Mouse (Mus musculus): Measurements from ENCODE around the gene Zfhx3.

Zfhx3 gene

DNA sequence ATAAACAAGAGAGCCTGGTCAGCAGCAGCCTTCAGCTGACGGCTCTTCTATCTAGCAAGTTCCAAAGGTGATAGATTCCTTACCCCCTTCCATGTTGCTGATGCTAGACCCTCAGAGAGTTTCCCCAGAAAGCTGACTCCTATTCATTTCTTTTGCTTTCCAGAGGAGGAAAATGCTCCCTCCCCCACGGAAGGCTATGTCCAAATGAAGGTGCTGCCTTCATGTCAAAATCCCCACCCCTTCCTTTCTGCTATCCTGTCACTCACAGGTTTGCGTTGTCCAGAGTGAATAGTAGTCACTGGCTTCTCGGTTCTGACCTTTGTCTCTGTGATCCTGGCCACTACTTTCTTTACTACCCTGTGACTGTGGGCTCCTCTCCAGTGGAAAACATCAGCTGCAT is 406.3 kb downstream of the Zfhx3 start:
- no peak for DNase-seq (ENCODE audit: extremely low spot score, low spot score)

DNA sequence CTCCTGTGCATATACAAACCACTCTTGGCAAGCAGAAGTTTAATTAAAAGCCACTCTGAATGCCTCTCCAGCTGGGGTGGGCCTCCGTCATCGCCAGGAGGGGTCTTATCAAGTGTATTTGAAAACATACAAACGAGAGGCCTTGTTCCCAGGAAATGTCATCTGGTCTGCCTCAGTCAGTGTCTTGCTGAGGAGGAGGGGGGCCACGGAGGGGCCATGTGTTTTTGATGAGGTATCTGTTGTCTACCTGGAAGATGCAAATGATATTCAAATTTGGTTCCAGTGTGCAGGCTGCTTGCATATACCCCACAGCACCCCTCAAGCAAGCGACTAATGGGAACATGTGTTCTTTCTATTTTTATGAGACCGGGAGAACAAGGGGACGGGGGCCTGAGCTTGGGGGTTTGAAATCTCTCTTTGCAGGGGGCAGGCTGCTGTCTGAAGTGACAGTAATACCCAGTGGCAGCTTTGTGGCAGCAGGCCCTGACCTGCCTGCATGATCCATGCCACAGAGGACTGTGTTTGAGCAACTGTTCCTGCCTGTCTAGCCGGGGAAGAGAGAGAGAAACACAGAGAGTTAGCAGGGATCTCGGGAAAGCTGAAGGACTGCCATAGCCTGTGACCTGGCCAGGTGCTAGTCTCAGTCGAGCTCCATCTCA is 412.8 kb downstream of the Zfhx3 start:
- DNase-seq (ENCODE audit: extremely low spot score, low spot score), result no peak

DNA sequence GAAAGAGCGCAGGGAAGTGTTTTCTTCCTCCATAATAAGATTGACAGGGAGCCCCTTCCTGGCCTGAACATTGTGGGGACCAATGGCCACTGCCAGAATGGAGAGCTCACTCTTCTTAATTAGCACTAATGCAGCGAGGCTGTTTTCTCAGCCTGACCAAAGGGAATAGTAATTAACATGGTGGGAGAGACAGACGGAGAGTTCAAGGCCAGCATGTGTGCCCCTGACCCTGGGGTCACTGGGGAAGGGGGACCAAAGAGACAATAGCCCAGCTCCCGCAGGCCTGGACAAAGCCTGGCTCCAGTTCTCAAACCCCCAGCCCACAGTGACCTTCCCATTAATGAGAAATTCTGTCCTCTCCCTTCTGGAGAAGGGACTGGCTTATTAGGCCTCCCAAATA is 419.0 kb downstream of the Zfhx3 start:
- peak; percentile 39 for DNase-seq (ENCODE audit: extremely low spot score, low spot score)

DNA sequence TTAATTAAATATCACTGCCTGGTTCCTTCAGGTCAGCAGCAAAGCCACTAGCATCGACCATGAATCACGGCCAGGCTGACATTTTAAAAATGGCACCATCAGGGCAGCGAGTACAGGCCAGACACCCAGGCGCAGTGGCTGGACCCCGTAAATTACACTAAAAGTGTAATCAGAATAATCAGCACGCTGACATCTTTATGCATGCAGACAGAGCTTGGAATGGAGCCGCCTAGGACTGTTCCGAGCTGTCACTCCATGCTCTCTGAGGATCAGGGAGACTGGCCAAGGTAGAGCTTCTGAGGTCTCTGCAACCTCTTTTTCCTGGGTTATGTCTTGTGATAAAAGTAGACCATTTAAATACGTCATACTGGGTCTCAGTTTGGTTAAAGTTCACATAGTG is 420.0 kb downstream of the Zfhx3 start:
- DNase-seq (ENCODE audit: extremely low spot score, low spot score), result peak; percentile 21

GRCm38 (mm10) chr8:108363435-108363834 is 421.0 kb downstream of the Zfhx3 start:
- DNase-seq (ENCODE audit: extremely low spot score, low spot score), result peak; percentile 54

GRCm38 (mm10) chr8:108363856-108364255 is 421.4 kb downstream of the Zfhx3 start:
- no peak for DNase-seq (ENCODE audit: extremely low spot score, low spot score)

DNA sequence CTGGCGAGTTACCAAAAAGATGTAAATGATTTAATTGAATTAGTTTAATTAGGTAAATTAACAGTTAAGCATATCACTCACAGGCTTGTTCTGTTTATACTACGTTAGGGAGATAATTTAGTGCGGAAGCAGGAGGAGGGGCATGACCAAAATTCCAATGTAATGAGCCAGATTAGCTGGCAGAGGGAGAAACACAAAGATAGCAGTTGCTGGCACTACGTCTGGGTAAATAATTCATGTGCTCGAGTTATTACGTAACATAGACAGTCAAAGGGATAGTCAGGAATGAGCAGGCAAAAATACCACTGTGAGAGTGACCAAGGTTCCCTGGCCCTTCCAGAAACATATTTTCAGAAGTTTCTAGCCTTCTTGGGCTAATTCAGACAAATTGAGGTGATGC is 426.6 kb downstream of the Zfhx3 start:
- DNase-seq (ENCODE audit: extremely low spot score, low spot score), result no peak

DNA sequence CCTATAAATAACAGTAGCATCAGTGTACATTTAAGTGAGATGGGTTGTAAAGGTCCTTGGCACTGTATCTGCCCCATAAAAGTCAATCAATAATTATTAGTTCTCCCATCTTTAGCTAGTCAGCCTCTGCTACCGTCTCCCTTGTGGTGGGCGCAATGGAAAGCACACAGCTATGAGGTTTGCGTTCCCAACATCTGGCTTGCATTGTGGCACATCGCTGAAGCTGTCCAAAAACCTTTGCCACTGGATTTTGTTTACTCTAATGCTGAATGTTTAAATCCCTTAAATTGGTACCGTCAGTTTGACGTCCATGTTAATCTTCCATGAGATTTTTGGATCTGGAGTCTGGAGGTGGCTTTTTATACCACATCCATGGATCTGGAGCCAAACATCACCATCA is 428.3 kb downstream of the Zfhx3 start:
- no peak for DNase-seq (ENCODE audit: extremely low spot score, low spot score)

DNA sequence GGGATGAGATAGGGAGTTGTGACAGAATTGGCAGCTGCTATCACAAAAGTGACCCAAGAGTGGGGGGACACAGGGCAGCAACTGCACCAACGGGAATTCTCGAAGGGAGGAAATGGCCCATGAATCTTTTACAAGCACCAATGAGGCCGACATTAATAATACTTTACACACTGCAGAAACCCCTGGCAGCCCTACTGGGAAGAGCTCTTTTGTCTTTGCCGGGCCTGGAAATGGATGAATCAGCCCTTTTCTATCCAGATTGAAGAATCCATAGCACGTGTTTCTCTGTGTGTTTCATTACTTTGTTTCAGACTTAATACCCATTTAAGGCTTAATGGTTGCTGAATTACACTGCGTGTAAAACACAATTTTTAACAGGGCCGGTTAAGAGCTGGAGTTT is 430.6 kb downstream of the Zfhx3 start:
- DNase-seq (ENCODE audit: extremely low spot score, low spot score), result no peak

DNA sequence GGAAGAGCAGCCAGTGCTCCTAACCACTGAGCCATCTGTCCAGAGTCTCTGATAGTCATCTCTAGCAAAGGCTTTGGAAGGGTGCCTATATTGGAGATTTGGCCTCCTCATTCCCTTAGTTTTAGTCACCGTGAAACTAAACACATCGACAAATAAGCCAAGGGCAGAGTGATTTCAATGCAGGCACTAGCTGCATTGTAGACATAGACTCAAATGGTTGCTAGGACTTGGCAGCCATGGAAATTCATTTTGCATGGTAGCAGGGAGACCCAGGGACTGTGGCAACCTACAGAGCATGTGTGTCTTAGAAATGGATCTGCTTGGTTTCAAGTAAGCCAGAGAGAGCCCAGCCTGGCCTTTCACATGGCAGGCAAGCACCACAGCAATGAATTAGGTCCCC is 435.6 kb downstream of the Zfhx3 start:
- no peak for DNase-seq (ENCODE audit: extremely low spot score, low spot score)

DNA sequence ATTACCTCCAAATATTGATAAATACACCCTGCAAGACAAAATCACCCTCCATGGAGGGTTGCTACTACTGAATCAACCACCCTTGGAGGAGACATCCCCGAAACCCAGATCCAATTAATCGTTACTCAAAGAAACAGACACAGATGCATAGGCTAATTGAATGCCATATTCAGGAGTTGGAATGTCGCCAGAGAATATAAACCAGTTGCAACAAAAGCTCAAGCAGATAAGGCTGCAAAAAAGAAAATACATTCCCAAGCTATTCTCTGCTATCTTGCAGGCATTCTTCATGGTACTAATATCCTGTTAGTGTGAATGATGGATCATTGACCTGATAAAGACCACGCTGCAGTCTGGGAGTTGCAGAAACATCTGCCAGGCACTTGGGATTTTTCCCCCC is 440.7 kb downstream of the Zfhx3 start:
- DNase-seq (ENCODE audit: extremely low spot score, low spot score), result no peak

DNA sequence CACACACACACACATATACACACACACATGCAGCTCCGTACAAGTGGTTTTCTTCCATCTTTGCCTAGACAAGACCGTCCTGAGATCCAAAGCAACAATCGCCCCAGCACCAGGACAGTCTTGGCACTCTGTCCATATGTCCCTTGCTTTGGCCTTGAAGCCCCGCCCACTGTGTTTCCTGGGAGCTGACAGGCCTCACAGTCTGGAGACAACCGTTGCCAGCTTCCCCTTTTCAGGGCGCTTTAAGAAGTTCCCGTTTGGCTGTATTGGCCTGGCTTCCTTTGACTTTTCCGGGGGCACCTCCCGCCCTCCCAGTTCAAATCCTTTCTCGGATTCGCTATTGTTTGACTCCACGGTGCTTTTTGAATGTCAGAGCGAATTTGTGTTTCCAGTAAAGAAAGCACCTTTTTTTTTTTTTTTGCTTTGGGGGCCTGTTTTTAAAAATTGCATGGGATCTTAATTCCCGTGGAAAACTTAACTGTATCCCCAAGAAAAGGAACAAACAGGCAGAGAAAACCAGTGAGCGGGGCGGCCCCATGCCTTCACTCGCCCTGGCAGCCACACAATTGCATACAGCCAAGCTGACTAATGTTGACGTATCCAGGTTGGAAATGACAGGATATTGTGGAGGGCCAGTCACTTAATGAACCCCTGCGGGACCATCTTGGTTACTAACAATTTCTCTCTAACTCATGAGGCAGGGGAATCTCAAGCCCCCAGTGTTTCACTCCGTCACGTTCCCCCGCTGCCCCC is 444.9 kb downstream of the Zfhx3 start:
- DNase-seq (ENCODE audit: extremely low spot score, low spot score), result peak; percentile 32

GRCm38 (mm10) chr8:108387913-108388274 is 445.4 kb downstream of the Zfhx3 start:
- no peak for DNase-seq (ENCODE audit: extremely low spot score, low spot score)

- DNase-seq (ENCODE audit: extremely low spot score, low spot score), result no peak
Observed at GRCm38 (mm10) chr8:108392909-108393308, 450.5 kb downstream of the Zfhx3 start.

DNA sequence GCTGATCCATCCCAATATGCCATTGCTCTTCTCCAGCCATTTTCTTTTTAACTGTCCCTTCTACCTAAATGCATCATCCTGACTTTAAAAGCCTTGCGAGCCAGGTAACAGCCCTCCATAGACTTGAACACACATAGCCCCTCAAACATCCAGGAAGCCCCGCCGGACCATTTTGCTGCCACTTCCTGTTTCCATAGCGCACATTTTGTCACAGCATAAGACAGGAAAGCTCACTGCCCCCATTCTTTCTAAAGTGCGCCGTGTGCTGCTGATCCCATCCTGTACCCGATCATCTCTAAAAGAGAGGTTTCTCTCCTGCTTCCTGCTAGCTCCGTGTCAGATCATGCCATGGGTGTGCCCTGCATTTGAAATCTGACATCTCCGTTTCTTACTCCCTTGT is 459.7 kb downstream of the Zfhx3 start:
- DNase-seq (ENCODE audit: extremely low spot score, low spot score), result no peak

DNA sequence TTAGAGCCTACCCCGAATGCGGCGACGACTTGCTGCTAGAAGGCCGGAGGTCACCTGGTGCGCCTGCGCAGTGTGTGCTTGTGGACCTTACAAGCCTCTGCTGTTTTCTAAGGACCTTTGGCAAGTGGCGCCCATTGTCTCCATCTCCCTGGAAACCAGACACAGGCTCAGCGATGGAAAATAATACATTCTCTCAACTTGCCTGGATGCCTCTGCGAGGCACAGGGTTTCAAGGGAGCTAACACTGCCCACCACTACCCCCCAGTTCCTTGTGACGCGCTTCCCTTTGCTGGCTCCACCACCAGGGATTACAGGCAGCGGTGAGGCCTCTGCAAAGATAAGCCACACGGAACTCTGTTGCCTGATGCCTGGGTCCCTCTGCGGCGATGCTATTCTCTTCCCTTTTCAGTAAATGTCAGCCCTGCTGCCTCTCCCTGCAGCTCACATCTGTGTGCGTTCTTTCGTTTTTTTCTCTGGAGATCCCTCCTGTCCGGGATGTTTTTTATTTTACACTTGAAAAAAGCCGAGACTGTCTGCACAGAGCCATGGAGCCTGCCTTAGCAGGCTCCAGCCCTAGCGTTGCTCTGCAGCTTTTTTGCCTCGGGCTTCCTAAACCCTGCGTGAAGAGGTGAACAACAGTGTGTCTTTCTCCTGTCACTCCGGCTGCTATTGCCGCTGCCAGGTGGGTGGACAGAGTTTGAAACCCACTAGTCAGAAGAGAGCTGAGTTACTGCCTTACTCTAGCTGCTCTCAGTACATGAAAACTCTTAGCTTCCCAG is 464.5 kb downstream of the Zfhx3 start:
- DNase-seq (ENCODE audit: extremely low spot score, low spot score), result peak; percentile 33

GRCm38 (mm10) chr8:108419162-108419844 is 476.9 kb downstream of the Zfhx3 start:
- peak; percentile 21 for DNase-seq (ENCODE audit: extremely low spot score, low spot score)

DNA sequence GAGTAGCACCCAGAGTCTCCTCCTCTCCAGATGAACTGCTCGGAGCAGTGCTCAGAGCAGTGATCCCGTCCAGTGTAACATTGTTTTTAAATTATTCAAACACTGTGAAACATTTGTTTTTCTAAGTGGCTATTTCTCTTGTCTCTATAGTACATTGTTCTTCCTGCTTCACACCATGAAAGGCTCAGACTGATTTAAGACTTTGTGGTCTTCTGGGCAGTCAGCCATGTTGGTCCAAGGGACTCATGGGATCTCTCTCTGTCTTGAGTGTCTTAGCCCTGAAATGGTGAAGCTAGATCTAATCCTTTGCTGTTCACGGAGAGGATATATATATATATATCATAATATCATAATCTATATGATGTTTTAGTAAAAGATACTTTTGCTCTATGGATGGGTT is 480.1 kb downstream of the Zfhx3 start:
- DNase-seq (ENCODE audit: extremely low spot score, low spot score), result no peak

- DNase-seq (ENCODE audit: extremely low spot score, low spot score), result no peak
Observed at GRCm38 (mm10) chr8:108424337-108424736, 481.9 kb downstream of the Zfhx3 start.

DNA sequence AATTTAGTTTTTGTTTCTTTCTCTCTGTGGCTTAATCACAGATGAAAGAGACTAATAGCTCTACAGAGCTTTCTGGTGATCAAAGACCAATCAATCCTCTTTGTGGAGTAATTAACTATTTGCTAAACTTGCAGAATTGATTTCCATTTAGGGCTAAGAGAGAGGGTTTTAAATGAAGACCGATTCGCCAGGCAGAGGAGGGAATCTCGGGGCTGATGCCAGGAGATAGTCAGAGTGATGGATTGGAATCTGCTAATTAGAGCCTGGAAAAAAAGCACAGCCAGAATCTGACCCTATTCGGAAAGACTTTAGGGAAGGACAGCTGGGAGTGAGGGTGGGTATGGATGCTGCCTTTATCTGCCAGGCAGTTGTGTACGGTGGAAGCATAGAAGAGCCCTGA is 490.9 kb downstream of the Zfhx3 start:
- DNase-seq (ENCODE audit: extremely low spot score, low spot score), result no peak

- no peak for DNase-seq (ENCODE audit: extremely low spot score, low spot score)
Observed at GRCm38 (mm10) chr8:108434510-108434909, 492.1 kb downstream of the Zfhx3 start.

GRCm38 (mm10) chr8:108436336-108436735 is 493.9 kb downstream of the Zfhx3 start:
- DNase-seq (ENCODE audit: extremely low spot score, low spot score), result no peak
